Mouse (Mus musculus): ENCODE measurements around the gene Zfp574. TPM values are rescaled to one million over a fixed set of nuclear protein-coding genes. Genes with fewer than 3 reads are reported as not detected.

Gene Zfp574
- polyA plus RNA-seq, 1 experiment from 2014 or later = 12.9 TPM

DNA sequence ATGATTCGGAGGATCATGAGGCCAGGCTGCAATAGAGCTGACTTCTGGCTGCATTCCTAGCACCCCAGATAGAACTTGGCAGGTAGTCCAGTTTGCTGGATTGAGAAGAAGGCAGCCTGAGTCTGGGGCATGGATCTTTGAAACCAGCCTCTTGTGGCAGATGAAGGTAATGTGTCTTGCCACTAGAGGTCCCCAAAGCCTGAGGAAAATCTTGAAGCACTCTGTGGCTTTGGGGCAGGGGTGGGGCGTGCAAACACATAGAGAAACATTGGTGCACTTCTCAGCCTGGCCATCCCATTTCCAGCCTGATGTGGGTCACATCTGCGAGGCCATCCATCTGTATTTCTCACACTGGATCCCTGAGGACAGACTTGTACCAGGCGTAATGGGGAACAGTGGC is 10.1 kb downstream of the Zfp574 start:
- H3K4me1 ChIP-seq (replicated peaks; ENCODE audit: control insufficient read depth, insufficient read depth) = no peaks in the 10 kb centered on the region
- no peaks in the 10 kb centered on the region for H3K27me3 ChIP-seq (ENCODE audit: control insufficient read depth, insufficient read depth, low read length)
- H3K9ac ChIP-seq (ENCODE audit: low read length) = no peak overlapping the region
- H3K36me3 ChIP-seq (ENCODE audit: control insufficient read depth, insufficient read depth, low read length) = peaks cover 36% of the 10 kb centered on the region
- 75% methylated on average over 4 of the region's 4 CpGs for WGBS
- no peaks in the 10 kb centered on the region for H3K9me3 ChIP-seq (ENCODE audit: control insufficient read depth, low read length)
- DNase-seq (ENCODE audit: low spot score) (peak; percentile 67), ATAC-seq (ENCODE audit: low FRiP score, low TSS enrichment) (peak; percentile 14; the same call in 1 of the 2 replicates)
- no peak overlapping the region for H3K4me3 ChIP-seq (ENCODE audit: low read depth, low read length)
- H3K4me2 ChIP-seq (replicated peaks; ENCODE audit: low read depth) = no peak overlapping the region
- TF ChIP-seq EP300 (optimal IDR thresholded peaks at IDR 0.05) (no peak), CTCF (IDR thresholded peaks at IDR 0.05; ENCODE audit: low read depth) (peak; percentile 81)
- H3K27ac ChIP-seq (replicated peaks) = no peak overlapping the region

GRCm38 (mm10) chr7:25084621-25085020 is 12.3 kb downstream of the Zfp574 start:
- Histone ChIP-seq H3K9me3 (ENCODE audit: control insufficient read depth, low read length) (no peaks in the 10 kb centered on the region), H3K4me1 (replicated peaks; ENCODE audit: control insufficient read depth, insufficient read depth) (no peaks in the 10 kb centered on the region), H3K36me3 (ENCODE audit: control insufficient read depth, insufficient read depth, low read length) (peaks cover 33% of the 10 kb centered on the region), H3K9ac (ENCODE audit: low read length) (no peak overlapping the region), H3K27me3 (ENCODE audit: control insufficient read depth, insufficient read depth, low read length) (no peaks in the 10 kb centered on the region), H3K4me2 (replicated peaks; ENCODE audit: low read depth) (no peak overlapping the region), H3K27ac (replicated peaks) (no peak overlapping the region), H3K4me3 (ENCODE audit: low read depth, low read length) (no peak overlapping the region)
- WGBS = 41% methylated on average over 5 of the region's 5 CpGs
- no peak for DNase-seq (ENCODE audit: low spot score)
- TF ChIP-seq EP300 (optimal IDR thresholded peaks at IDR 0.05) (no peak), CTCF (IDR thresholded peaks at IDR 0.05; ENCODE audit: low read depth) (no peak)
- ATAC-seq (ENCODE audit: low FRiP score, low TSS enrichment) = no peak

GRCm38 (mm10) chr7:25086656-25087055 is 14.3 kb downstream of the Zfp574 start:
- Histone ChIP-seq H3K4me3 (ENCODE audit: low read depth, low read length) (no peak overlapping the region), H3K27ac (replicated peaks) (no peak overlapping the region), H3K4me1 (replicated peaks; ENCODE audit: control insufficient read depth, insufficient read depth) (no peaks in the 10 kb centered on the region), H3K36me3 (ENCODE audit: control insufficient read depth, insufficient read depth, low read length) (peaks cover 15% of the 10 kb centered on the region; the same call in 1 of the 2 replicates), H3K27me3 (ENCODE audit: control insufficient read depth, insufficient read depth, low read length) (no peaks in the 10 kb centered on the region), H3K9me3 (ENCODE audit: control insufficient read depth, low read length) (no peaks in the 10 kb centered on the region), H3K9ac (ENCODE audit: low read length) (no peak overlapping the region), H3K4me2 (replicated peaks; ENCODE audit: low read depth) (no peak overlapping the region)
- no peak for TF ChIP-seq EP300 (optimal IDR thresholded peaks at IDR 0.05)
- TF ChIP-seq CTCF (IDR thresholded peaks at IDR 0.05; ENCODE audit: low read depth) = peak; percentile 62
- WGBS = 55% methylated on average over 3 of the region's 3 CpGs
- no peak for DNase-seq (ENCODE audit: low spot score)
- ATAC-seq (ENCODE audit: low FRiP score, low TSS enrichment) = no peak

DNA sequence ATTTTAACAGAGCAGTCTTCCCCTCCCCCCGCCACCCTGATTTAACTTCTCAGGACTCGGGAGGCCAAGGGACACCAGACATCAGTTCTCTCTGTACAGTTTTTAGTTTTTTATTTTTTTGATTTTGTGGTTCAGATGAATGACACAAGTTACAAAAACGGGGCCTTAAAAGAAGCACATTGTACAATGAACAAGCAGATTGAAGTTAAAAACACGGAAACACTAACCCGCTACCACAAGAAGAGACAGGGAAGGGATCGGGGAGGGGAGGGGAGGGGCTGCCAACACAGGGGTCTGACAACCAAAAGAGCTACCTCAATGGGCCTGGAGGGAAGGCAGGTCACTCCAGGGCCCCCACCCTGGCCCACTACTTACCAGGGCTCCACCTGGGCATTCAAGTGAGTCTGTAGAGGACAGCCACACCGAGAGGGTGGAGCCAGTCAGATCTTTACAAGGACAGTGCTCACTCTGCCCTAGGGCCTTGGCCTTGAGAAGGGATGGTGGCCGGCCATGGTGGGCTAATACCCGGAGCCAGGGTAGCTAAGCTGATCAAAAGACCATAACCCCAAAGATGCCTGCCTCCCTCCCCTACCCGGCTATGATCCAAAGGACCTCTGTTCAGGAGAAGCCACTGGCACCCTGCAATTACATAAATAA is 15.0 kb downstream of the Zfp574 start:
- ATAC-seq (ENCODE audit: low FRiP score, low TSS enrichment) (no peak), DNase-seq (ENCODE audit: low spot score) (no peak)
- 64% methylated on average over 10 of the region's 10 CpGs for WGBS
- no peak overlapping the region for H3K4me2 ChIP-seq (replicated peaks; ENCODE audit: low read depth)
- no peak overlapping the region for H3K27ac ChIP-seq (replicated peaks)
- no peaks in the 10 kb centered on the region for H3K9me3 ChIP-seq (ENCODE audit: control insufficient read depth, low read length)
- H3K27me3 ChIP-seq (ENCODE audit: control insufficient read depth, insufficient read depth, low read length) = no peaks in the 10 kb centered on the region
- H3K36me3 ChIP-seq (ENCODE audit: control insufficient read depth, insufficient read depth, low read length) = peaks cover 8% of the 10 kb centered on the region; the same call in 1 of the 2 replicates
- no peak overlapping the region for H3K9ac ChIP-seq (ENCODE audit: low read length)
- TF ChIP-seq EP300 (optimal IDR thresholded peaks at IDR 0.05) = no peak
- no peak for TF ChIP-seq CTCF (IDR thresholded peaks at IDR 0.05; ENCODE audit: low read depth)
- H3K4me1 ChIP-seq (replicated peaks; ENCODE audit: control insufficient read depth, insufficient read depth) = no peaks in the 10 kb centered on the region
- no peak overlapping the region for H3K4me3 ChIP-seq (ENCODE audit: low read depth, low read length)

GRCm38 (mm10) chr7:25087972-25088371 is 15.6 kb downstream of the Zfp574 start:
- ATAC-seq (ENCODE audit: low FRiP score, low TSS enrichment) = no peak
- DNase-seq (ENCODE audit: low spot score) = no peak
- Histone ChIP-seq H3K9me3 (ENCODE audit: control insufficient read depth, low read length) (no peaks in the 10 kb centered on the region), H3K4me1 (replicated peaks; ENCODE audit: control insufficient read depth, insufficient read depth) (no peaks in the 10 kb centered on the region), H3K4me3 (ENCODE audit: low read depth, low read length) (no peak overlapping the region), H3K36me3 (ENCODE audit: control insufficient read depth, insufficient read depth, low read length) (peaks cover 4% of the 10 kb centered on the region; the same call in 1 of the 2 replicates), H3K9ac (ENCODE audit: low read length) (no peak overlapping the region), H3K4me2 (replicated peaks; ENCODE audit: low read depth) (no peak overlapping the region), H3K27me3 (ENCODE audit: control insufficient read depth, insufficient read depth, low read length) (no peaks in the 10 kb centered on the region), H3K27ac (replicated peaks) (no peak overlapping the region)
- TF ChIP-seq CTCF (IDR thresholded peaks at IDR 0.05; ENCODE audit: low read depth) (no peak), EP300 (optimal IDR thresholded peaks at IDR 0.05) (no peak)
- 51% methylated on average over 5 of the region's 5 CpGs for WGBS

GRCm38 (mm10) chr7:25088531-25088930 is 16.2 kb downstream of the Zfp574 start:
- Histone ChIP-seq H3K4me2 (replicated peaks; ENCODE audit: low read depth) (no peak overlapping the region), H3K27me3 (ENCODE audit: control insufficient read depth, insufficient read depth, low read length) (no peaks in the 10 kb centered on the region), H3K9me3 (ENCODE audit: control insufficient read depth, low read length) (no peaks in the 10 kb centered on the region), H3K36me3 (ENCODE audit: control insufficient read depth, insufficient read depth, low read length) (peaks cover 4% of the 10 kb centered on the region; the same call in 1 of the 2 replicates), H3K4me3 (ENCODE audit: low read depth, low read length) (no peak overlapping the region), H3K9ac (ENCODE audit: low read length) (no peak overlapping the region), H3K27ac (replicated peaks) (no peak overlapping the region), H3K4me1 (replicated peaks; ENCODE audit: control insufficient read depth, insufficient read depth) (no peaks in the 10 kb centered on the region)
- DNase-seq (ENCODE audit: low spot score) (no peak), ATAC-seq (ENCODE audit: low FRiP score, low TSS enrichment) (no peak)
- TF ChIP-seq CTCF (IDR thresholded peaks at IDR 0.05; ENCODE audit: low read depth) (no peak), EP300 (optimal IDR thresholded peaks at IDR 0.05) (no peak)
- 24% methylated on average over 10 of the region's 10 CpGs for WGBS
